Mouse (Mus musculus) lung, postnatal 36 days (tissue): ENCODE results near the gene Efna5.

Source experiments
- DNase-seq: peaks from one replicate; pipeline ENCODE4 v3.0.0; 2022; ENCODE audit warnings: mixed read lengths

Gene Efna5

GRCm38 (mm10) chr17:62785781-62786601 is 95.1 kb downstream of the Efna5 start:
- no peak for DNase-seq

- DNase-seq: peak; percentile 31
Measured at GRCm38 (mm10) chr17:62784274-62785171, 96.6 kb downstream of the Efna5 start.

GRCm38 (mm10) chr17:62783524-62784273 is 97.4 kb downstream of the Efna5 start:
- DNase-seq: peak; percentile 93

- peak; percentile 67 for DNase-seq
Measured at GRCm38 (mm10) chr17:62782826-62783404, 98.2 kb downstream of the Efna5 start.

GRCm38 (mm10) chr17:62781120-62781519 is 100.0 kb downstream of the Efna5 start:
- no peak for DNase-seq

- DNase-seq: peak; percentile 28
Measured at GRCm38 (mm10) chr17:62777858-62778564, 103.1 kb downstream of the Efna5 start.

- DNase-seq: no peak
Measured at GRCm38 (mm10) chr17:62776710-62777109, 104.4 kb downstream of the Efna5 start.

- peak; percentile 53 for DNase-seq
Measured at GRCm38 (mm10) chr17:62775976-62776375, 105.1 kb downstream of the Efna5 start.

- DNase-seq: no peak
Measured at GRCm38 (mm10) chr17:62775401-62775800, 105.7 kb downstream of the Efna5 start.

- DNase-seq: no peak
Measured at GRCm38 (mm10) chr17:62774749-62775148, 106.4 kb downstream of the Efna5 start.

GRCm38 (mm10) chr17:62766705-62767104 is 114.4 kb downstream of the Efna5 start:
- no peak for DNase-seq

GRCm38 (mm10) chr17:62765165-62765564 is 116.0 kb downstream of the Efna5 start:
- DNase-seq: no peak

GRCm38 (mm10) chr17:62756951-62757350 is 124.2 kb downstream of the Efna5 start:
- no peak for DNase-seq

GRCm38 (mm10) chr17:62755635-62756034 is 125.5 kb downstream of the Efna5 start:
- DNase-seq: no peak

- no peak for DNase-seq
Measured at GRCm38 (mm10) chr17:62754638-62755037, 126.5 kb downstream of the Efna5 start.

- no peak for DNase-seq
Measured at GRCm38 (mm10) chr17:62752381-62752889, 128.7 kb downstream of the Efna5 start.

- no peak for DNase-seq
Measured at GRCm38 (mm10) chr17:62750647-62751046, 130.5 kb downstream of the Efna5 start.

- no peak for DNase-seq
Measured at GRCm38 (mm10) chr17:62748803-62749619, 132.1 kb downstream of the Efna5 start.

GRCm38 (mm10) chr17:62747381-62747780 is 133.7 kb downstream of the Efna5 start:
- DNase-seq: no peak

GRCm38 (mm10) chr17:62746827-62747226 is 134.3 kb downstream of the Efna5 start:
- DNase-seq: no peak

GRCm38 (mm10) chr17:62745286-62745685 is 135.8 kb downstream of the Efna5 start:
- DNase-seq: peak; percentile 24
